Mouse (Mus musculus): ENCODE measurements around the gene Spen.

GRCm38 (mm10) chr4:141466844-141467580, 71.4 kb downstream of the Spen start:
- no peak for TF ChIP-seq GATA1 (IDR thresholded peaks at IDR 0.05; ENCODE audit: low read length)
- TF ChIP-seq TAL1 (IDR thresholded peaks at IDR 0.05; ENCODE audit: low read length): no peak
